Comparison of ENCODE assay signal across 8 mouse cellular contexts in the genomic region with DNA sequence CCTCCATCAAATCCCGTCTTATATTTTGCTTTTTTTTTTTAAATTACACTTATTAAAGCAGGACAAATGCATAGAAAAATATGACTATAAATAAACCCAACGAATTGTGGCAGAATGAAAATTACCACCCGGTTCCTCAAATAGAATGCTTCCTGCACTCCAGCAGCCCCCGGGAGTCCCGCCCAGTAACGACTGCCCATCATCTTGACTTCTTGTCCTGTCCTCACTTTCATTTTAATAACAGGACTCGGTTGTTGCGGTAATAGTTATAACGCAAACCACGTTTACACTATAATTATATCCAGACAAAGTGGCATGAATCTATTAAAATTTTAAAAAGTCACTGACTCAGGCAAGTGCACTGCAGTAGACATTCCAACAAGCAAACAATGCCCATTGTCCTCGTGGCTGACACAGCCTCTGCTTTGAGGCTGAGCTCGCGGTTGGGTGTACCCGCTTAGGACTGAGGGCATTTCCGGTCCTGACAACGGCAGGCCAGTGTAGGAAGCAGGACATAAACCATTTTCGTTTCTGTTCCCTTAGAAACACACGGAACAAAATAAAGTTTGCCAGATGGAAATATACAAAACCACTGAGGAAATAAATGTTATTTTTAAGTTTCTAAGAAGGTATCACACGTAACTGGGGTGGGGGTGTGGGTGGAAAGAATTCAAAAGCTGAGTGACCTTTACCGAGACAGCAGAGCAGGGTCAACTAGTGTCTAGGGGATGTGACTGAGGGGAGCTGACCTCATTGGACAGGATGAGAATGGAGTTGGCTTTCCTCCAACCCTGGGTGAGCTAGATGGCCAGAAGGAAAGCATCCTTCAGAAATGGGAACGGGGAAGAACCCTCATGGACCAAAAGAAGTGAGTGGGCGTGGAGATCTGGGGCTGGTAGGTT.
DNase-seq lines count a peak whose midpoint lies in the region; ATAC-seq lines count a peak whose summit lies in the region.

No protein-coding gene starts in this region.

- H3K4me2 ChIP-seq in embryonic facial prominence, embryonic 14.5 days (ENCODE audit: low read depth, low read length): peak overlapping the region; percentile 23; the same call in 1 of the 2 replicates
- H3K4me2 ChIP-seq in kidney, embryonic 16.5 days (replicated peaks; ENCODE audit: low read depth, low read length): peak overlapping the region; percentile 10; the same call in 1 of the 2 replicates

- no peak for DNase-seq in frontal cortex, postnatal 36 days (ENCODE audit: low spot score in 2 of 2)
- peak; percentile 71 for DNase-seq in embryonic facial prominence, embryonic 14.5 days (ENCODE audit: low spot score)
- no peak for DNase-seq in yolk sac, embryonic 10.5 days (ENCODE audit: low spot score)
- DNase-seq in ovary, adult 18-20 months (ENCODE audit: low spot score): no peak
- no peak for DNase-seq in urinary bladder, postnatal 10 days (ENCODE audit: low spot score)

- H3K36me3 ChIP-seq in embryonic facial prominence, embryonic 14.5 days (ENCODE audit: control insufficient read depth, insufficient read depth, low read length): no peaks in the 10 kb centered on the region
- H3K36me3 ChIP-seq in kidney, embryonic 16.5 days (ENCODE audit: insufficient read depth, low read length): no peaks in the 10 kb centered on the region

- peak; percentile 82 for ATAC-seq in frontal cortex, adult (ENCODE audit: low TSS enrichment)
- ATAC-seq in embryonic facial prominence, embryonic 14.5 days (ENCODE audit: low read depth): peak; percentile 72
- ATAC-seq in kidney, embryonic 16.5 days (ENCODE audit: low FRiP score, low TSS enrichment): peak; percentile 79; the same call in 1 of the 2 replicates
- peak; percentile 68 for ATAC-seq in megakaryocyte progenitor cell, adult 5-6 weeks (replicated peaks; ENCODE audit: poor library complexity)

- H3K27me3 ChIP-seq in embryonic facial prominence, embryonic 14.5 days (replicated peaks; ENCODE audit: control insufficient read depth, insufficient read depth, low read length): no peaks in the 10 kb centered on the region
- H3K27me3 ChIP-seq in kidney, embryonic 16.5 days (ENCODE audit: insufficient read depth, low read length): no peaks in the 10 kb centered on the region

- peaks cover 3% of the 10 kb centered on the region; the same call in 1 of the 2 replicates for H3K4me1 ChIP-seq in embryonic facial prominence, embryonic 14.5 days (ENCODE audit: control insufficient read depth, insufficient read depth, low read length)
- H3K4me1 ChIP-seq in kidney, embryonic 16.5 days (ENCODE audit: insufficient read depth, low read length): 0 out of 2 replicates have a peak, but pooled peaks cover 3% of the 10 kb centered on the region

- 0 out of 2 replicates have a peak overlapping the region, but pooled peaks have one; percentile 21 for H3K27ac ChIP-seq in embryonic facial prominence, embryonic 14.5 days (replicated peaks; ENCODE audit: low read depth, low read length)
- H3K27ac ChIP-seq in kidney, embryonic 16.5 days (ENCODE audit: low read length): peak overlapping the region; percentile 63

- WGBS in embryonic facial prominence, embryonic 14.5 days: 54% methylated on average over 22 of the region's 22 CpGs
- 72% methylated on average over 22 of the region's 22 CpGs for WGBS in kidney, embryonic 16.5 days

- no peaks in the 10 kb centered on the region for H3K9me3 ChIP-seq in embryonic facial prominence, embryonic 14.5 days (ENCODE audit: control insufficient read depth, low read length)
- no peaks in the 10 kb centered on the region for H3K9me3 ChIP-seq in kidney, embryonic 16.5 days (ENCODE audit: low read length)

- no peak overlapping the region for H3K9ac ChIP-seq in embryonic facial prominence, embryonic 14.5 days (ENCODE audit: low read depth, low read length)
- H3K9ac ChIP-seq in kidney, embryonic 16.5 days (replicated peaks; ENCODE audit: low read length): no peak overlapping the region

- no peak overlapping the region for H3K4me3 ChIP-seq in embryonic facial prominence, embryonic 14.5 days (ENCODE audit: low read depth, low read length)
- H3K4me3 ChIP-seq in kidney, embryonic 16.5 days (ENCODE audit: low read length): no peak overlapping the region
